Mouse (Mus musculus) kidney, embryonic 16.5 days (tissue): Measurements from ENCODE around the gene Ccdc181. TPM values are rescaled to one million over a fixed set of nuclear protein-coding genes. Genes with fewer than 3 reads are reported as not detected.

Experiments
- ATAC-seq: fragments of 200-750 bp; cut with Nextera tagmentation; 2 replicates; pipeline ENCODE4 v1.8.0; 2017; ENCODE audit warnings: moderate TSS enrichment; ENCODE audit not compliant: low FRiP score, low TSS enrichment
- H3K27ac ChIP-seq: fragments of 300-500 bp; sonication (generic); 2 replicates; pipeline ENCODE4 v1.5.1; 2014; ENCODE audit warnings: low read length
- H3K27me3 ChIP-seq: fragments of 300-500 bp; sonication (generic); 2 replicates; pipeline ENCODE4 v1.6.1; 2014; ENCODE audit warnings: low read length, control low read depth, mixed read lengths; ENCODE audit not compliant: insufficient read depth
- H3K36me3 ChIP-seq: fragments of 300-500 bp; sonication (generic); 2 replicates; pipeline ENCODE4 v1.6.1; 2014; ENCODE audit warnings: low read length, control low read depth, mixed read lengths; ENCODE audit not compliant: insufficient read depth
- H3K4me1 ChIP-seq: fragments of 300-500 bp; sonication (generic); 2 replicates; pipeline ENCODE4 v1.6.1; 2014; ENCODE audit warnings: low read length, control low read depth, mixed read lengths; ENCODE audit not compliant: insufficient read depth
- H3K4me2 ChIP-seq: fragments of 300-500 bp; sonication (generic); replicated peaks from 2 replicates; pipeline ENCODE4 v1.6.1; 2014; ENCODE audit warnings: low read depth, low read length
- H3K4me3 ChIP-seq: fragments of 300-500 bp; sonication (generic); 2 replicates; pipeline ENCODE4 v1.5.1; 2014; ENCODE audit warnings: mild to moderate bottlenecking, low read length
- H3K9ac ChIP-seq: fragments of 300-500 bp; sonication (generic); replicated peaks from 2 replicates; pipeline ENCODE4 v1.6.1; 2014; ENCODE audit warnings: low read length
- H3K9me3 ChIP-seq: fragments of 300-500 bp; sonication (generic); 2 replicates; pipeline ENCODE4 v1.6.1; 2016; ENCODE audit warnings: low read length, control low read depth
- WGBS: fragments of 180-500 bp; shearing (Covaris S2); extraction: QIAGEN DNeasy Blood & Tissue Kit; methylation state at CpG from one replicate; pipeline ENCODE4 v1.1.7; 2014; 5-methylcytosine and 5-hydroxymethylcytosine counted together
- polyA plus RNA-seq: library from polyadenylated mRNA; unstranded; fragments of >200 nt; fragmentation: Nextera tagmentation; extraction: Ambion mirVana; gene quantifications from 2 replicates; pipeline ENCODE4 v1.2.1, GENCODE M21; 2015

Ccdc181 gene
- polyA plus RNA-seq, 1 experiment from 2014 or later: 14.3 TPM

DNA sequence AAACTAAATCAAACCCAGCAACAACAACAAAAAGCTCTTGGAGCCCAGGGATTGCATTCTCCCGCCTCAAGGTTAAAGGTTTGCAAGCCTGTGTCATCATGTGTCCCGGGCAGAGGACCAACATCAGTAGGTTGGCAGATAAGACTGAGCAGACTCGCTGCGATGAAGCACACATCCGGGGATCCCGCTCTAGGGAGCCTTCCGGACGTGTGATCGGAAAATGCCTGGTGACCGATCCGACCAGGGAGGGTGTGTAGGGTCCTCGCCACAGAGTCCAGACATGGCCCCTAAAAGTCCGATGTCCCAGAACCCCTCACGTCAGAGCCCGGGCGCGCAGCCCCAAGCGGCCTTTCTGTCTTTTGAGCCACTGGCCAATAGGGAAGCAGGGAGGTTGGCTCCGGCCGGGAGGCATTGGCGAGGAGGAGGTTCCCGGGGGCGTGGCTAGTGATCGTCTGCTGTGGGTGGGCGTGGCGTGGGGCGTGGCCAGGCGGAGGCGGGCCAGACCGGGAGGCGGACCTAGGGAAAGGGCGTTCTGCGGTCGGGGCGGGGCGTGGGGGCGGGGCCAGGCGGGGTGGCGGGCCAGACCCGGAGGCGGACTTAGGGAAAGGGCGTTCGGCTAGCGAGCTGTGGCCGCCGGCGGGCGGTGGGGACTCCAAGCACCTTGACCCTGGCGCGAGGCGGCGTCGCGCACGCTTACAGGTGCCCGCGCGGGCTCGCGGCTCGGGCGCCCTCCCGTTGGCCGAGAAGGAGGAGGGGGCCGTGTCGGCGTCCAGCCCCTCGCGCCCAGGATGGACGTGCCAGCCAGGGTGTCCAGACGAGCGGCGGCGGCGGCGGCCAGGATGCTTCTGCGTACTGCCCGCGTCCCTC, 26.7 kb upstream of the Ccdc181 start, which contains the start of gene Slc19a2:
Gene Slc19a2 (plus strand): TSS at position 582 of the 867 bp plus-strand sequence.
- no peaks in the 10 kb centered on the region for H3K36me3 ChIP-seq
- peak within 1 kb of the TSS; percentile 91 for H3K27ac ChIP-seq
- 0% methylated on average over 55 of the region's 79 CpGs for WGBS
- ATAC-seq: peak; percentile 98
- peak within 1 kb of the TSS; percentile 83 for H3K4me3 ChIP-seq
- peak within 1 kb of the TSS; percentile 88 for H3K4me2 ChIP-seq
- H3K4me1 ChIP-seq: peaks cover 23% of the 10 kb centered on the region
- peak within 1 kb of the TSS; percentile 82 for H3K9ac ChIP-seq
- no peaks in the 10 kb centered on the region for H3K27me3 ChIP-seq
- H3K9me3 ChIP-seq: no peaks in the 10 kb centered on the region

- under 1% methylated on average over 33 of the region's 33 CpGs for WGBS
- ATAC-seq: peak; percentile 24; the same call in 1 of the 2 replicates
- peak overlapping the region; percentile 83 for H3K4me3 ChIP-seq
Measured at GRCm38 (mm10) chr1:164249332-164249711, 26.1 kb upstream of the Ccdc181 start.

GRCm38 (mm10) chr1:164250391-164251150, 24.8 kb upstream of the Ccdc181 start:
- H3K4me3 ChIP-seq: peak overlapping the region; percentile 83
- ATAC-seq: no peak
- H3K27ac ChIP-seq: no peak overlapping the region
- peak overlapping the region; percentile 88 for H3K4me2 ChIP-seq
- WGBS: 49% methylated on average over 8 of the region's 8 CpGs
- peak overlapping the region; percentile 82; the same call in 1 of the 2 replicates for H3K9ac ChIP-seq
- H3K9me3 ChIP-seq: no peaks in the 10 kb centered on the region
- no peaks in the 10 kb centered on the region for H3K36me3 ChIP-seq
- no peaks in the 10 kb centered on the region for H3K27me3 ChIP-seq
- peaks cover 23% of the 10 kb centered on the region for H3K4me1 ChIP-seq

More at GRCm38 (mm10) chr1:164249332-164249711, 26.1 kb upstream of the Ccdc181 start:
- Histone ChIP-seq H3K27ac (peak overlapping the region; percentile 44), H3K4me1 (peaks cover 23% of the 10 kb centered on the region), H3K36me3 (no peaks in the 10 kb centered on the region), H3K27me3 (no peaks in the 10 kb centered on the region), H3K9me3 (no peaks in the 10 kb centered on the region), H3K9ac (peak overlapping the region; percentile 82), H3K4me2 (peak overlapping the region; percentile 88)

DNA sequence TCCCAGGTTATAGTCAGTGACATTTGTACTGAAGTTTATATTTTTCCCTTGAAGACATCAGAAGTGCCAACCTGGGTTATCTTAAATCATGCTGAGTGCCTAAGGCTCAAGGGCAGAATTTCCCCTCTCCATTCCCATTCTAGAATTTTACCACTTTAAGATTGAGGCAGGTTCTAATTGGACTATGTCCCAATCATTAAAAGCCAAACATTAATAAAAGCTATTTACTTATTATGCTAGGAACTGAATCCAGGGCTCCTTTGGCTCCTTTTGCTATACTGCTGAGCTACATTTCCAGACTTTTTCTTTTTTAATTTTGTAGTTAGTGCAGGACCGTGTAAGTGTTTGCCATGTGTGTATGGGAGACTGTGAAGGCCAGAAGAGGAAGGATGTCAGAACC, 23.9 kb upstream of the Ccdc181 start:
- H3K27me3 ChIP-seq: no peaks in the 10 kb centered on the region
- 85% methylated on average over 1 of the region's 1 CpGs for WGBS
- H3K36me3 ChIP-seq: no peaks in the 10 kb centered on the region
- H3K27ac ChIP-seq: no peak overlapping the region
- H3K4me1 ChIP-seq: peaks cover 23% of the 10 kb centered on the region
- no peak overlapping the region for H3K9ac ChIP-seq
- no peak overlapping the region for H3K4me2 ChIP-seq
- no peak overlapping the region for H3K4me3 ChIP-seq
- no peaks in the 10 kb centered on the region for H3K9me3 ChIP-seq
- no peak for ATAC-seq

DNA sequence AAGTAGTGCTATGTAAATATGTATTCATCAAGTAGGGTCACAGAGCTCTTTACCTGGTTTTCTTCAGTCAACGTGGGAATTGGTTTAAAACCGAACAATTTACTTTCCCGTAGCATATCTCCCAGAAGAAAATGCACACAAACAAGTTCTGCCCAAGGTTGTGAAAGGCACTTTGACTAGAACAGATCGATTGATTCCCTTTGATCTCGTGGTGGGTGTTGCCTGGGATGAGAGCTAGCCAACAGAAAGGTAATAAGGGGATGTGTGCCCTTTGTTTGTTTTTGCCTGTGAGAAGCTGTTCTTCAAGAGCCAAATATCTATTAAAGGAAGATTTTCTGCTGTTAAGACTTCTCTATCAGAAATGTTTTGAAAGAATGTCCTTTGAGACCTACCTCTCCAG, 22.8 kb upstream of the Ccdc181 start:
- Histone ChIP-seq H3K4me2 (no peak overlapping the region), H3K27ac (no peak overlapping the region), H3K9me3 (no peaks in the 10 kb centered on the region), H3K27me3 (no peaks in the 10 kb centered on the region), H3K9ac (no peak overlapping the region), H3K4me3 (no peak overlapping the region), H3K36me3 (peaks cover 7% of the 10 kb centered on the region), H3K4me1 (peaks cover 22% of the 10 kb centered on the region)
- no peak for ATAC-seq
- WGBS: 54% methylated on average over 5 of the region's 5 CpGs

- no peak overlapping the region for H3K4me3 ChIP-seq
- no peaks in the 10 kb centered on the region for H3K9me3 ChIP-seq
- WGBS: 74% methylated on average over 3 of the region's 3 CpGs
- H3K4me2 ChIP-seq: no peak overlapping the region
- H3K36me3 ChIP-seq: peaks cover 7% of the 10 kb centered on the region
- ATAC-seq: no peak
- no peak overlapping the region for H3K9ac ChIP-seq
- peaks cover 12% of the 10 kb centered on the region for H3K4me1 ChIP-seq
- no peaks in the 10 kb centered on the region for H3K27me3 ChIP-seq
- no peak overlapping the region for H3K27ac ChIP-seq
Measured at GRCm38 (mm10) chr1:164254836-164255235, 20.5 kb upstream of the Ccdc181 start.

DNA sequence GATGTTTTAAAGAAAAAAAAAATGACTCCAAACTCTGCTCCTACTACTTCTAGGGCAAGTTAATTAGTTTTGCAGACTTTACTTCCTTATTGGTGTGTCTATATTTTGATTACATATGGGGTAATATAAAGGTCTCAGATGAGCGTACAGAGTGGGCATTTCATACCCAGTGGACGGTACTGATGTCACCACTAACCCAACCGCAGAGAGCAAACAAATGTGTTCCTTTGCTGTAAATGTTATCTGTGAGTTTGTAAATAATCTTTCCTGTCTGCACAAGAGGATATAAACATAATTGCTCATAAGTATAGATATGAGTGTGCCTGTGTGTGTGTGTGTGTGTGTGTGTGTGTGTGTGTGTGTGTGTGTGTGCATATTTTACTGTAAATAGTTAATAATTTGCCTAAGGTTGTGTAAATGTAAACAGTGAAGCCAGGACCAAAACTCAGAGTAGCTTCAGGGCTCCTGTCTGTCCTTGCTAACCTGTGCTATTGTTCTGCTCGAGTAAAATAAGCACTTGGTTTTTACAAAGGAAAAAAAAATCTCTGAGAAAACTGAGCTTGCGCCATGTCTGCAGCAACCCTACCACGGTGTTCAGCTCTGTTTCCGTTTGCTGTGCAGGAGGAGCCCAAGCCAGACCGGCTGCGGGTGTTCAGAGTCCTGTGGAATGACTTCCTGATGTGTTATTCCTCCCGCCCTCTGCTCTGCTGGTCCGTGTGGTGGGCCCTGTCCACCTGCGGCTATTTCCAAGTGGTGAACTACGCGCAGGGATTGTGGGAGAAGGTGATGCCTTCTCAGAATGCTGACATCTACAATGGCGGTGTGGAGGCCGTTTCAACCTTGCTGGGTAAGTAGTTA, 15.0 kb upstream of the Ccdc181 start:
- Histone ChIP-seq H3K4me1 (no peaks in the 10 kb centered on the region), H3K27ac (peak overlapping the region; percentile 39; the same call in 1 of the 2 replicates), H3K4me3 (no peak overlapping the region), H3K36me3 (peaks cover 17% of the 10 kb centered on the region), H3K4me2 (no peak overlapping the region), H3K9ac (no peak overlapping the region; the same call in 1 of the 2 replicates), H3K27me3 (no peaks in the 10 kb centered on the region), H3K9me3 (no peaks in the 10 kb centered on the region)
- 68% methylated on average over 16 of the region's 16 CpGs for WGBS
- ATAC-seq: 0 out of 2 replicates have a peak, but pooled peaks have one; percentile 31

GRCm38 (mm10) chr1:164261553-164261952, 13.8 kb upstream of the Ccdc181 start:
- no peak overlapping the region for H3K4me3 ChIP-seq
- 92% methylated on average over 7 of the region's 7 CpGs for WGBS
- H3K9me3 ChIP-seq: no peaks in the 10 kb centered on the region
- no peaks in the 10 kb centered on the region for H3K27me3 ChIP-seq
- H3K4me1 ChIP-seq: no peaks in the 10 kb centered on the region
- no peak for ATAC-seq
- no peak overlapping the region for H3K9ac ChIP-seq
- H3K27ac ChIP-seq: no peak overlapping the region
- H3K36me3 ChIP-seq: peaks cover 17% of the 10 kb centered on the region
- H3K4me2 ChIP-seq: no peak overlapping the region

GRCm38 (mm10) chr1:164270941-164271340, 4.4 kb upstream of the Ccdc181 start:
- peaks cover 3% of the 10 kb centered on the region; the same call in 1 of the 2 replicates for H3K4me1 ChIP-seq
- ATAC-seq: no peak
- no peaks in the 10 kb centered on the region for H3K27me3 ChIP-seq
- no peak overlapping the region for H3K4me2 ChIP-seq
- H3K4me3 ChIP-seq: no peak overlapping the region
- no peaks in the 10 kb centered on the region for H3K36me3 ChIP-seq
- no peaks in the 10 kb centered on the region for H3K9me3 ChIP-seq
- 78% methylated on average over 7 of the region's 7 CpGs for WGBS
- no peak overlapping the region for H3K9ac ChIP-seq
- no peak overlapping the region for H3K27ac ChIP-seq
